Mouse (Mus musculus): ENCODE data around the gene Ubr7. TPM values are rescaled to one million over a fixed set of nuclear protein-coding genes. Genes with fewer than 3 reads are reported as not detected.

Ubr7 gene
- total RNA-seq, 1 experiment from 2014 or later: 36.1 TPM

DNA sequence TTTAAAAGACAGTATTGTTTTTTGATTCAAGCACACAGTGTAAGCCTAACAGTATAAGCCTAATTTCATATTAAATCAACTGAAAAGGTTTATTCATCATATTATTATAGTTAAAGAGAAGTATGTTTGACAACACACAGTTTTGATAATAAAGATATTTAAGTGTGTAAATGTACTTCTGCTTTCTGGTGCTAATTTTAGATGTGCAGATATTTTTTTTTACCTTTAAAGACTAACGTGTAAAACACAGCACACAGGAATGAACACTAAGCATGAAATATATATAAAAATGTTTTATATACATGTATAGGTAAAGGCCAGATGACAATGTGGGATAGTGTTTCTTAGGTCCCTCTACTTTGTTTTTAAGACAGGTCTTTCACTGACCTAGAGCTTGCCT is 69.4 kb downstream of the Ubr7 start:
- no peak for DNase-seq

Other genes with a start within 250 kb of the Ubr7 start
- gene Chga, start 203.0 kb upstream of the Ubr7 start, total RNA-seq (2021): 1,604 and 1,988 TPM in 2 replicates
- gene Itpk1, start 53.0 kb upstream of the Ubr7 start, total RNA-seq (2021): 43.3 and 47.7 TPM in 2 replicates
- 9.6 and 10.2 TPM in 2 replicates for gene Moap1, start 14.3 kb upstream of the Ubr7 start, total RNA-seq (2021)
- gene Tmem251, start 14.2 kb upstream of the Ubr7 start, total RNA-seq (2021): 5.5 and 7.6 TPM in 2 replicates
- gene Gm28051, start 202 bp upstream of the Ubr7 start, total RNA-seq (2021): not detected in 2 replicates
- gene Gon7, start 164 bp upstream of the Ubr7 start, total RNA-seq (2021): 14.7 and 22.7 TPM in 2 replicates
- gene Gm20604, start 705 bp downstream of the Ubr7 start, total RNA-seq (2021): 6.3 and 6.4 TPM in 2 replicates
- gene Btbd7, start 120.5 kb downstream of the Ubr7 start, total RNA-seq (2021): 60.1 and 65.3 TPM in 2 replicates
- gene Cox8c, start 141.3 kb downstream of the Ubr7 start, total RNA-seq (2021): not detected in 2 replicates
- 9.0 and 11.2 TPM in 2 replicates for gene Unc79, start 190.9 kb downstream of the Ubr7 start, total RNA-seq (2021)

Measured in adrenal gland, postnatal 25 days (tissue).